Mouse (Mus musculus) c-Kit-positive CD71-negative TER-119-negative erythroid progenitor cells, embryonic 14.5 days (primary cell): Measurements from ENCODE around the gene Pym1.

Experiments used
- DNase-seq: peaks from one replicate; pipeline ENCODE4 v3.0.0-alpha.2; 2013; ENCODE audit warnings: low read depth

Gene Pym1

DNA sequence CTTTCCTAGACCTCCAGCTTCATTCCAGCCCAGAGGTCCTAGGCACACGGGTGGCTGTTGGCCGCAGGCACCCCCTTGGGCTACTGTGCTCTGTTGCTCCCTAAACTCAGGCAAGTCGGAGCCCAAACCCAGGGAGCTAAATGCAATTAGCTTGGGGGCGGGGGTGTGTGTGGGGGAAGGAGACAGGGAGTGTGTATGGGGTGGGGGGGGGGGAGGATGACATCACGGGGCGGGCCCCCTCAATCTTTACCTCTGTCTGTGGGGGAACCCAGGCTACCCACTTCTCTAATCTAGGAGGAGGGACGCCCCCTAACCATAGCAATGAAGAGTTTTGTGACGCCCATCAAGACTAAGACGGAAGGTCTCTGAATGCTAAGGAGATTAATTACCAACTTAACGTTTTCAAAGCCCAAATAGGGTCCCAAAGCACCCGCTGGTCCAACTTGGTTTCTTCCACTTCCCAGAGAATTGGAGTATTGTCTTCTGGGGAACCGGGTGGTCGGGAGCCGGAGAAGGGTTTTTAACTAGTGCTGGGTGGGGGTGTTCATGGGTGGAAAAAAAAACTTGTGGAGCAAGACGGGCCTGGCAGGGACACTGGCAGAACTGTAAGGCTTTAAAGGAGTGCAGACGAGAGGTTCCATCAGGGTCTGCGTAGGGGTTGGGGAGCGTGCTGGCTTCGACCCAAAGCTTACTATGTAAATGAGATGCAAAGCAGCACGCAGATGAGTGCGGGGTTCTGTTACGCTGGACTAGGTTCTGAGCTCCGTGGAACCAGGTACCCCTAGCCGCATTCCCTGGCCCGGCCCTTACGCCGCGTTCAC, 56.8 kb downstream of the Pym1 start, which contains the start of gene Tmem198b:
Gene Tmem198b (minus strand): TSS at position 100 of the 821 bp plus-strand sequence.
- peak; percentile 63 for DNase-seq

DNA sequence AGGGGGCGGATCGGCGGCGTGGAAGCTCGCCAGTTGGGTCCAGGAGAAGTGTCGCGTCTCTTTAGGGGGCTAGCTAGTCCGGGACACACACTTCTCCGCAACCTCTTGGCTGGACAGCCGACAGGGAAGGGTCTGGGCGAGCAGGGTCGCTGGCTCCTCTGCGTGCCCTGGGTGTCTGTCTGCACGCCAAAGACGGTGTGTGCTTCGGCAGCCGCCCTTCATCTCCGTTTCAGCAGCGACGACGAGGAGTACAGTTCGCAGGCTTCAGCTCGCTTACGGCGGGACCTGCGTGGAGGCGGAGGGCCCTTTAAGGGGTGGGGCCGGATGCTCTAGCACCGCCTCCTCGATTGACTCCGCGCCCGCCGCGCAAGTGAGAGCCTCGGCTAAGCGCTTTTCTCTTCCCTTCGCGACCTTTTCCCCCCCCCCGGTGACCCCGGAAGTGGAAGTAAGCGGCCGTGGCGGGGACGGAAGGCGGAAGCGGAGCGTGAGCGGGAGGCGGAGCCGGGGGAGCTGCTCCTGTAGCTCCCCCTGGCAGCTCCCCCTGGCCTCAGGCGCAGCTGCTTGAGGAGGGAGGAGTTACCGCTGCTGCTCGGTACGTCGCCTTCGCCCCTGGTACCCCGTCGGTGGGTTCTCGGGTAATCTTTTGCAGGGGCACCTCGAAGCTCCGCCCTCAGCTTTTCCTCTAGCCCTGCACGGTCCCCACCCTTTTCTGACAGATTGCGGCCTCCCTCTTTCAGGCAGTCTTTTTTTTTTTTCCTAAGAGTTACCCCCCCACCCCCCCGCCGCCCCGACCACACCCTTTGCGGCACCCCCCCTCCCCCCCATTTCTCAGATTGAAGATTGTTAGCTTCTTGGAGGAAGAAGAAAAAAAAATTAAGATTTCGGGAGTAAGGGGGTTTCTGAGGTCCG, 57.7 kb downstream of the Pym1 start:
- DNase-seq, result peak; percentile 96

GRCm38 (mm10) chr10:128806086-128806485, 58.4 kb downstream of the Pym1 start:
- no peak for DNase-seq

DNA sequence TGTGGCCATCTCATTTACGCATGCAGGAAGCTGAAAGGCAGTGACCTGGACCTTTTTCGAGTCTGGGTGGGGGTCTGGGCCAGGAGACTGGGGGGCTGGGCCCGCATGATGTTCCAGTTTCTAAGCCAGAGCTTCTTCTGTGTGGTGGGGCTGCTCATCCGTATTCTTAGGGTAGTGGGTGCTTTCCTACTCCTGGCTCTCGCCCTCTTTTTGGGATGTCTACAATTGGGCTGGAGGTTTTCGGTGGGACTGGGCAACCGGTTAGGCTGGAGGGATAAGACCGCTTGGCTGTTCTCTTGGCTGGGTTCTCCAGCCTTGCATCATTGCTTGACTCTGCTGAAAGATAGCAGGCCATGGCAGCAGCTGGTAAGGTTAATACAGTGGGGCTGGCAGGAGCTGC, 59.3 kb downstream of the Pym1 start:
- DNase-seq, result no peak
